Mouse (Mus musculus) heart, postnatal 0 days (tissue): ENCODE results near the gene Jmjd1c. TPM values are rescaled to one million over a fixed set of nuclear protein-coding genes. Genes with fewer than 3 reads are reported as not detected.

Source experiments
- ATAC-seq: fragments of 200-750 bp; cut with Nextera tagmentation; 2 replicates; pipeline ENCODE4 v1.8.0; 2017; ENCODE audit warnings: low read depth, moderate number of reproducible peaks, moderate library complexity; ENCODE audit not compliant: insufficient read depth
- DNase-seq: peaks from one replicate; pipeline ENCODE4 v3.0.0-alpha.2; 2016; ENCODE audit warnings: low spot score
- H3K27ac ChIP-seq: fragments of 300-500 bp; sonication (generic); 2 replicates; pipeline ENCODE4 v1.5.1; 2014; ENCODE audit warnings: low read depth, mild to moderate bottlenecking
- H3K27me3 ChIP-seq: fragments of 300-500 bp; sonication (generic); 2 replicates; pipeline ENCODE4 v1.6.1; 2014; ENCODE audit warnings: low read length, mixed read lengths; ENCODE audit not compliant: control insufficient read depth, insufficient read depth
- H3K36me3 ChIP-seq: fragments of 300-500 bp; sonication (generic); replicated peaks from 2 replicates; pipeline ENCODE4 v1.6.1; 2014; ENCODE audit warnings: low read length, mixed read lengths; ENCODE audit not compliant: control insufficient read depth, insufficient read depth
- H3K4me1 ChIP-seq: fragments of 300-500 bp; sonication (generic); 2 replicates; pipeline ENCODE4 v1.6.1; 2014; ENCODE audit warnings: antibody characterized with exemption; ENCODE audit not compliant: control insufficient read depth, insufficient read depth
- H3K4me2 ChIP-seq: fragments of 300-500 bp; sonication (generic); 2 replicates; pipeline ENCODE4 v1.6.1; 2014; ENCODE audit warnings: low read depth, mild to moderate bottlenecking, low read length, moderate library complexity
- H3K4me3 ChIP-seq: fragments of 300-500 bp; sonication (generic); 2 replicates; pipeline ENCODE4 v1.5.1; 2014; ENCODE audit warnings: low read depth, low read length
- H3K9ac ChIP-seq: fragments of 300-500 bp; sonication (generic); replicated peaks from 2 replicates; pipeline ENCODE4 v1.6.1; 2014; ENCODE audit warnings: low read depth, low read length, mixed read lengths
- H3K9me3 ChIP-seq: fragments of 300-500 bp; sonication (generic); replicated peaks from 2 replicates; pipeline ENCODE4 v1.6.1; 2016; ENCODE audit warnings: low read length; ENCODE audit not compliant: control insufficient read depth
- CTCF ChIP-seq: IDR thresholded peaks from 2 replicates; pipeline ENCODE4 v1.5.1; 2016; ENCODE audit warnings: antibody characterized with exemption, control low read depth, low read depth
- EP300 ChIP-seq: IDR thresholded peaks from 2 replicates; pipeline ENCODE4 v1.6.1; 2016; ENCODE audit warnings: antibody characterized with exemption, low read depth
- WGBS: fragments of 180-500 bp; shearing (Covaris S2); extraction: QIAGEN DNeasy Blood & Tissue Kit; methylation state at CpG from one replicate; pipeline ENCODE4 v1.1.7; 2014; 5-methylcytosine and 5-hydroxymethylcytosine counted together
- polyA plus RNA-seq: library from polyadenylated mRNA; unstranded; fragments of >200 nt; fragmentation: Nextera tagmentation; extraction: Ambion mirVana; gene quantifications from 2 replicates; pipeline ENCODE4 v1.2.1, GENCODE M21; 2015
- total RNA-seq: library from RNA; depleted of rRNA; stranded (reverse); fragments of >200 nt; gene quantifications from 2 replicates; pipeline ENCODE4 v1.2.3, GENCODE M21; 2014; ENCODE audit warnings: low replicate concordance

Jmjd1c gene
- total and polyA plus RNA-seq, 2 experiments from 2014 or later = 28.1 to 42.4 TPM

DNA sequence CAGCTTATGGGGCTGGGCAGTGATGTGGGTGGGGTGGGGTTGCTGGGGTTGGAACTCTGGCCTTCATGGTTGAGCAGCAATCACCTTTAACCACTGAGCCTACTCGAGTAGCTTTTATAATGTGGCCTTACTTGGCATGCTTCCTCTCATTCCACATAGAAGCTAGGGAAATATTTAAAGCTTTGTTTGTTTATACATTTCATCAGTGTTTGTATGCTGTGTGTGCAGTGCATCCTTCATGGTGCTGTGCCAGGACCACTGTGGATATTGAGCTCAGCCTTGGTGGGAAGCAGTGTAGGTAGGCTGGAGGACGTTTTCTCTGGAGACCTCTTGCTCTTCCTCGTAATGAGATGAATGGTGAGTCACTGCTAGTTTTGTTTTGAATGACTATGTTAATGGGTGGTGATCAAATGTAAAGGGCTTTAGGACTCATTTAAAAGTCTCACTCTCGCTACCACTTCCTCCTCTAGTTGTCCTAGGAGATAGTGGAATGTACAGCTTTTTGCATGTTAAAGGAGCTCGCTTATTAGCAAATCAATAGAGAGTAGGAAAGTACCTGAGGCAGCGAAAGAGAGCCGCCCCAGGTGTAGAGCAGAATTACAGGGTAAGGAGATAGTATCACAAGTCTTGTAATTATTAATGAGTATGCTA is 4.2 kb downstream of the Jmjd1c start:
- 62% methylated on average over 7 of the region's 7 CpGs for WGBS

GRCm38 (mm10) chr10:67100831-67101251 is 4.9 kb downstream of the Jmjd1c start:
- no peak overlapping the region for H3K4me3 ChIP-seq
- H3K27ac ChIP-seq = no peak overlapping the region
- 0 out of 2 replicates have a peak, but pooled peaks cover 6% of the 10 kb centered on the region for H3K36me3 ChIP-seq
- DNase-seq = no peak
- H3K27me3 ChIP-seq = no peaks in the 10 kb centered on the region
- 42% methylated on average over 9 of the region's 9 CpGs for WGBS
- no peaks in the 10 kb centered on the region for H3K9me3 ChIP-seq
- no peak for TF ChIP-seq CTCF
- no peak for TF ChIP-seq EP300
- ATAC-seq = no peak
- no peak overlapping the region for H3K9ac ChIP-seq
- H3K4me2 ChIP-seq = no peak overlapping the region
- H3K4me1 ChIP-seq = peaks cover 75% of the 10 kb centered on the region

More for the DNA sequence above, 4.2 kb downstream of the Jmjd1c start:
- Histone ChIP-seq H3K9me3 (no peaks in the 10 kb centered on the region), H3K4me3 (no peak overlapping the region), H3K9ac (no peak overlapping the region), H3K4me1 (peaks cover 68% of the 10 kb centered on the region), H3K4me2 (no peak overlapping the region), H3K27me3 (no peaks in the 10 kb centered on the region), H3K36me3 (0 out of 2 replicates have a peak, but pooled peaks cover 6% of the 10 kb centered on the region), H3K27ac (peak overlapping the region; percentile 43; the same call in 1 of the 2 replicates)
- TF ChIP-seq EP300 (no peak), CTCF (no peak)
- DNase-seq (no peak), ATAC-seq (no peak)

GRCm38 (mm10) chr10:67104543-67104942 is 8.6 kb downstream of the Jmjd1c start:
- Histone ChIP-seq H3K4me2 (peak overlapping the region; percentile 35; the same call in 1 of the 2 replicates), H3K4me3 (no peak overlapping the region), H3K9ac (no peak overlapping the region; the same call in 1 of the 2 replicates), H3K36me3 (peaks cover 7% of the 10 kb centered on the region), H3K27ac (peak overlapping the region; percentile 40), H3K4me1 (peaks cover 85% of the 10 kb centered on the region), H3K27me3 (no peaks in the 10 kb centered on the region), H3K9me3 (no peaks in the 10 kb centered on the region)
- 15% methylated on average over 9 of the region's 9 CpGs for WGBS
- TF ChIP-seq EP300 = no peak
- ATAC-seq = no peak
- no peak for DNase-seq

DNA sequence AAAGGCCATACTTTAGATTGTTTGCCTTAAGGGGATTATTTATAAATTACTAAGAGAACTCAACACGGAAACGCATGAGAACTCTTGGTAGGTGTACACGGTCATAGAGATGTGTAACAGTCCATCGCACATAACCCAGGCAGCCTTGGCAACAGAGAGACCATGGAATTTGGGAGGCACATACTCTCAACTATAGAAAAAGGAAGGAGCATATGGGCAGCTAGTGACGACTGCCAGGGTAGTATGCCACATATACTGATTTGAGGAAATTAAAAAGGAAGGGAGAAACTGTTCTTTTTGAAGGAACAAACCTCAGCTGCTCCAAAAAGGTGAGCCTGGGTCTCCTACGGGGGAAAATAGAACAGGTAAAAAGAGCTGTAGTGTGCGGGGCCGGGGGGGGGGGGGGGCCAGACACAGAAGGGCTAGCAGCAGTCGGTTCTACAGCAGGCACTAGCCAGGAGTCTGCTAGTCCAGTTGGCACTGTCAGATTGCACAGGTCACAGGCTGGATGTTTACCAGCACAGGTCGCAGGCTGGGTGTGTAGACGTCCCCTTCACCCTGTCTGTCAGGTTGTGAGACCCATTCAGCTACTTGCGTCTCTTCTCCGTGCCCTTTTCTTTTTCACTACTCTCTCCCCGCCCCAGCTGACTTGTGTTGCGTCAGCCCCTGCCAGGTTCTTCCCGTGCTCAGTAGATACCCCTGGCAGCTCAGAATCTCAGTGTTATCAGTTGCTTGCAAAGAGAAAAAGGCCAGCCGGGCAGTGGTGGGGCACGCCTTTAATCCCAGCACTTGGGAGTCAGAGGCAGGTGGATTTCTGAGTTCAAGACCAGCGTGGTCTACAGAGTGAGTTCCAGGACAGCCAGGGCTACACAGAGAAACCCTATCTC is 9.6 kb downstream of the Jmjd1c start:
- Histone ChIP-seq H3K36me3 (peaks cover 12% of the 10 kb centered on the region), H3K27me3 (no peaks in the 10 kb centered on the region), H3K4me3 (no peak overlapping the region), H3K9ac (no peak overlapping the region), H3K4me1 (peaks cover 76% of the 10 kb centered on the region), H3K4me2 (no peak overlapping the region; the same call in 1 of the 2 replicates), H3K27ac (peak overlapping the region; percentile 31; the same call in 1 of the 2 replicates), H3K9me3 (no peaks in the 10 kb centered on the region)
- ATAC-seq = 0 out of 2 replicates have a peak, but pooled peaks have one; percentile 12
- no peak for DNase-seq
- TF ChIP-seq CTCF = no peak
- TF ChIP-seq EP300 = no peak
- WGBS = 42% methylated on average over 19 of the region's 19 CpGs

- no peak for TF ChIP-seq CTCF
- TF ChIP-seq EP300 = no peak
- DNase-seq (no peak), ATAC-seq (no peak)
- Histone ChIP-seq H3K4me2 (no peak overlapping the region), H3K9me3 (no peaks in the 10 kb centered on the region), H3K4me1 (peaks cover 76% of the 10 kb centered on the region), H3K4me3 (no peak overlapping the region), H3K9ac (no peak overlapping the region), H3K36me3 (peaks cover 12% of the 10 kb centered on the region), H3K27me3 (no peaks in the 10 kb centered on the region), H3K27ac (no peak overlapping the region)
- WGBS = 65% methylated on average over 6 of the region's 6 CpGs
Measured at GRCm38 (mm10) chr10:67106400-67106799, 10.5 kb downstream of the Jmjd1c start.
